Mouse (Mus musculus) liver, embryonic 14.5 days (tissue): ENCODE data around the gene Adamts17.

Source experiments
- CTCF ChIP-seq: IDR thresholded peaks from 2 replicates; pipeline ENCODE4 v1.5.1; 2016; ENCODE audit warnings: antibody characterized with exemption, low read depth, control low read depth
- EP300 ChIP-seq: IDR thresholded peaks from 2 replicates; pipeline ENCODE4 v1.6.1; 2016; ENCODE audit warnings: antibody characterized with exemption, low read depth

DNA sequence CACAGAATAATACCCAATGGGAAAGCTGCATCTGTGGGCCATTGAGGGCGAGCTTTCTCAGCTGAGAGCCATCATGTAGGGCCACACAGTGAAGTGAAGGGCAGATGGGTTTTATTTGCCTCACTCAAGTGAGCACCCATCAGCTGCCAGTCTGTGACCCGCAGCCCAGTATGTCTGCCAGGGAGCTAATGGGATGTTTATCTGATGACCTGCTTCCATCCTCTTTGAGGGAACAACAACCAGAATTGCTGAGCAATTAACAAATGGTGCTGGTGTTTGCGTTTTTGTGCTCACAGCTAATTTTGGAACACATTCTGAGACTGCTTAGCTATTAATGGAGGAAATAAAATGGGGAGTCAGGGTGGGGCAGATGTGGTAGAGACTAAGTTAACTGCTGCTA lies 12.6 kb downstream of the Adamts17 start:
- TF ChIP-seq EP300 (no peak), CTCF (no peak)
